Mouse (Mus musculus): ENCODE results near the gene Dnah2.

GRCm38 (mm10) chr11:69399201-69400082 is 149.5 kb downstream of the Dnah2 start:
- TF ChIP-seq TAL1 (IDR thresholded peaks at IDR 0.05; ENCODE audit: low read length), result no peak
- no peak for TF ChIP-seq GATA1 (IDR thresholded peaks at IDR 0.05; ENCODE audit: low read length)
